Mouse (Mus musculus) left cerebral cortex, adult 18-20 months (tissue): ENCODE measurements at regions not wholly inside any gene's neighbourhood (a gene's known extent, or its start where the extent isn't known, plus 50 kb on each side); places are given as distances from the start of the nearest gene placed in this dataset.
A peak's percentile ranks its signal among the peaks of the same experiment; 100 is the strongest.

Experiments used
- DNase-seq, 2 experiments: peaks; one replicate each; pipeline ENCODE4 v3.0.0; 2021 to 2022; ENCODE audit warnings: low spot score in 2 of 2, mixed read lengths in 1 of 2

GRCm38 (mm10) chr5:119381495-119381894 is 289.0 kb upstream of the Tbx3 start:
- no peak for DNase-seq

DNA sequence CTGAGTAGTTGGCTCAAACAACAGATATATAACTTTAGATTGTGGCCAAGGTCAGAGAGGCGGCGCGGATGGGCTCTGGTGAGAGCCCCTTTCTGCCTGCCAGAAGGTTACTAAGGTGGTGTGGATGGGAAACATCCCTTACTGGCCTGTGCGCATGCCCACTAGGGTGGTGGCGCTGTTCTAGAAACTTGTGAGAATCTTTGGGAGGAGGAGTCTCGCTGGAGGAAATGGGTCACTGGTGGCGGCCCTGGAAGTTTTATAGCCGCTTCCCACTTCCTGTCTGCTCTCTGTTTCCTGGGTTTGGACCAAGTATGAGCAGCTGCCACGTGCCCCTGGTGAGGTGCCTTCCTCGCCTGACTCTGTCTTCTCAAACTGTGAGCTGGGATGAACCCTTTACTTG is 285.0 kb upstream of the Tbx3 start:
- no peak for DNase-seq

DNA sequence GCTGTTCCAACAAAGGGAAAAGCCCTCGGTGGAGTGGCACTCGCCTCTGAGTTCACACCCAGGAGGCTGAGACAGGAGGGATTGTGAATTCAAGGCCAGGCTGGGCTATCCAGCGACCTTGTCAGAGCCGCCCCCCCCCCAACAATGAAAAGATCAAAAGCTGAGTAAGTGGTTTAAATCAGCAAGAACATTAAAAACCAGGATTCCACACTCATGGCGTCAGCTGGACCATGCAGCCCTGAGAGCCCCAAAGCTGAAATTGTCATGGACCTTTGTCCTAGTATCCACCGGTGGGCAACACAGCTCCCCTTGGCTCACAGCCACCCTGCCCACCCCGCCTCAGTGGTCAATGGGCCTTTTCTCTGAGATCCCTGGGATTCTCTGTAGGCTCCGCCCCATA is 283.6 kb upstream of the Tbx3 start:
- no peak for DNase-seq

- DNase-seq: no peak
Measured at GRCm38 (mm10) chr5:119387261-119387660, 283.2 kb upstream of the Tbx3 start.

- DNase-seq: no peak
Measured at GRCm38 (mm10) chr5:119388841-119389240, 281.6 kb upstream of the Tbx3 start.

DNA sequence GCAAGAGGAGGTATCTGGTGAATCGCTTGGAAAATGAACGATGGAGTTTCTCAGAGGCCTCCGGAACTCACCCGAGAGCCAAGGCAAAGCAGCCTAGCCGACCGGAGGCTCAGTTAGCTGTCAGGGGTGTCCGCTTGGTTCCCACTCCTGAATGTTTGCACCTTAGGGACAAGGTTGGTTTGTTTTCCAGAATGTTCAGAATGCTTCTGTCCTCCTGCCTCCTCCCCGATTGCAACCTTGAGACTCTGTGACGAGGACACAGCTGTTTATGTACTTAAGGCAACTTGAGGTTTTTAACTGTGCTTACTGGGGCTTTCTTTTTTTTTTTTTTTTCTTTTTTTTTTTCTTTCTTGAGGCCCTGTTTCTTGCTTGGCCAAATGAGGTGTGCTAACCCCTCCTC is 281.1 kb upstream of the Tbx3 start:
- DNase-seq: no peak

DNA sequence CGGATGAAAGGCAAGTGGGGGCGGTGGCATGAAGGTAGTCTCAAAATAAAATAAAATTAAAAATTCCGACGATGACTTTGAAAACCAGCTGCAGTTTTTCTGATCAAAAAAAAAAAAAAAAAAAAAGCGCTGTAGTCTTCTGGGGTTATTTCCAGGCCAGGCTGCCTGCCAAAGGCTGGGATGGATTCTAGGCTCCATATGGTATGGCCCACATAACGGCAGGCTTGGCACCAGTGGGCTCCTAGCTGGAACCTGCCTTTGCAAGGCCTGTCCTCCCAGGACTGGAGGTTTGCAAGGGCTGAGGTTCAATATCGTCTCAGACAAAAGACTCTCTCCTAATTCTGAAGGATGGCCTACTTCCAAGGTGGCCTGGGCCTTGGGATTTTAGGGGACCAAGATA is 280.6 kb upstream of the Tbx3 start:
- peak; percentile 54 to 70 for DNase-seq

DNA sequence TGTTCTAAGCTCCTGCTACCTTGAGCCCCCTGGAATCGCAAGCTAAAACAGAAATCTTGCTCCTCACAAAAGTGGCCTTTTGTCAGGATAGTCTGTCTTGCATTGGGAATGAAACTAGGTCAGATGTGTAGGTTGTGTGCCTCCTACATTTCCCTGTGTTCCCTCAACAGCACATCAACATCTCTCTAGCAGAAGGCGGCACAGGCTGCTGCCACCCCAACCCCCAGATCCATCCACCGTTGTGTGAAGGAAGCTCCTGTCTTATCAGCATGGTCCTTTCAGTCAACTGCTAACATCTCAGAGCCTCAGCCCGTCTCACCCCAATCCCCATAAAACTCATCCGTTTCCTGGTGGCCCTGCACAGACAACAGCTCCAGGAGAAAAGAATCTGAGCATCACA is 272.0 kb upstream of the Tbx3 start:
- peak in 1 of 2 experiments; percentile 37 for DNase-seq

GRCm38 (mm10) chr5:119400223-119400935 is 270.1 kb upstream of the Tbx3 start:
- DNase-seq: no peak

DNA sequence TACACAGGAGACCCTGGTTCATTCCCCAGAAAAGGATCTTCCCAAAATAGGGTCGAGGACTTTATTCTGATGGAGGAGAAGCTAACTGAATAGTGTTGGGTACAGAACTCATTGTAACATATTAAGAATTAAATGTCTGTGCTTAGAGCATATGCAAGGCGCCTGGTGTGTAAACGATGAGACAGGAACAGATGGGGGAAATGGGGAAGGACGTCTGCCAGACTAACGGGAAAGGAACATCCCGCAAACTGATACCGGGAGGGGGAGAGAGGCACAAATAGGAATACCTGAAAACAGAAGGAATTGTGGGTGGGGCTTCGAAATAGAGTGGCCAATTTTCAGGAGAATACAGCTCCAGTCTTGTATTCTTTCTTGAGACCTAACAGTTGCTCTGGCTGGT is 268.6 kb upstream of the Tbx3 start:
- DNase-seq: no peak

DNA sequence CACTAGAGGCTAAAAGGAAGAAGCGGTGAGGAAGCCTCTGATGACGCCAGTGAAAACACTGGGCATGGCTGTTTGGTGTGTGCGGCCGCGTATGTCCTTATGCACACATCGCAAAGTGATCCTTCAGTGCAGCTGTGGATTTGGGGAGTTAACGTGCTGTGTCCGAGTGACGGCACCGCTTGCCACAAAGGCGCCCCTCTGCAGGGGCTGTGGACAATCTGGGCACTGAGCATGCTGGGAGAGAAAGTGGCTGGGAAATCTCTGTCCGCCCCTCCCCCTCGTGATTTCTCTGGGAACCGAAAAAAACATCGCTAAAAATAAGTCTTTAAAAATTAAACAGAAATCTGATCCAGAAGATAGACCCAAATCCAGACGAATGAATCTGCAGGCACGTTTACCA is 267.8 kb upstream of the Tbx3 start:
- DNase-seq: no peak

- no peak for DNase-seq
Measured at GRCm38 (mm10) chr5:119410966-119411365, 259.5 kb upstream of the Tbx3 start.

- no peak for DNase-seq
Measured at GRCm38 (mm10) chr5:119415835-119416234, 254.6 kb upstream of the Tbx3 start.

GRCm38 (mm10) chr5:119418486-119418885 is 252.0 kb upstream of the Tbx3 start:
- no peak for DNase-seq

GRCm38 (mm10) chr5:119427511-119428019 is 242.9 kb upstream of the Tbx3 start:
- no peak for DNase-seq

DNA sequence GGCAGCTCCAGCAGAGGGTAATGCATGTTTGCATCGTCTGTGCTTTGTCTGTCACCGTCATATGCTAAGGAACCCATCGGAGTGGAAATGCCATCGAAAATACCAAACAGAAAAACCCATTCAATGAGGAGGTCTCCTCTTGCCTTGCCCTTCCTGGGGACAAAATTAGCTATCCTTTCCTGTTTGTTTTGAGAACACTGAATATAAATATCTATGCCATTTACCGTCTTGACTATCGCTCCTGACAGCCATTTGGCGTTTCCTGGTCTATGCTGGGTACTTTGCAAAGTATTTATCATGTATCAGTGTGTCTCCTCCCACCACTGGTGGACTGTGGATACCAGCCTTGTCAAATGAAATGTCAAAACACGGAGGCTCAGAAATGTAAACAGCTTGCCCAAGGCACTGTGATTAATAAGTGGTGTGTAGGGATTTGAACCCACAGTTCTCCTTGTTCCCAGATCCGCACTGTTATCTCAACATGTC is 239.2 kb upstream of the Tbx3 start:
- DNase-seq: no peak

GRCm38 (mm10) chr5:119434572-119434971 is 235.9 kb upstream of the Tbx3 start:
- no peak for DNase-seq

DNA sequence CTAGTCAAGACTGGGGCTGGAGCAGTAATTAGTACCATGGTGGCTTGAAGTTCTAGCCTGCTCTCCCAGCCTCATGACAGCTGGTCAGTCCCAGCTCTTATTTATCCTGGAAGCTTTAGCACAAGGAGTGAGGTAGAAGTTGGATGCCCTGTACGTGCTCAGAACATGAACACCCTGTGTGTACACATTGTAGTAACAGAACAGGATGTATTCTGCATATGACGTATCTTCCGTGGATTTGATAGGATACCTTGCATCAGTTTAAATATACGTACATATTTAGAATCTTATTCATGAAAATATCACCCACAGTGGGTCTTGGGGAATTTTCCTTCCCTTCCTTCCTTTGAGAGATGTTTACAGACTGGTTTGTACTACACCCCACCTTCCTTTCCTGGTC is 222.0 kb upstream of the Tbx3 start:
- DNase-seq: no peak

GRCm38 (mm10) chr5:119449166-119449565 is 221.3 kb upstream of the Tbx3 start:
- DNase-seq: no peak

DNA sequence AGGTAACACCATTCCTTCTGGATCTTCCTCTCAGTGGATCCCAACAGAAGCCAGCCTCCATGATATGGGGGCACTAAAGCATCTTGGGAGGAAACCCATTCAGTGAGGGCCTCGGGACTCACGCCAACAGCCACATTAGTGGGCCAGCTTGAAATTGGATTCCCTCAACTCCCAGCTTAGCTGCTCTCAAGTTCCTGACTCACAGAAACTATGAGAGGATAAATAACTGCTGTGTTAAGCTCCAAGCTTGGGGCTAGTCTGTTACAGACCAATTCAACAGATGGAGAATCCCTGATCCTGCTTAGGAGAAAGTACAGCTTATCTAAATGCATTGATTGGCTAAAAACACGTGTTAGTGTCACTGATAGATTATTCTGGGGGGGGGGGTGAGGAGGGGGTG is 210.7 kb upstream of the Tbx3 start:
- DNase-seq: no peak

DNA sequence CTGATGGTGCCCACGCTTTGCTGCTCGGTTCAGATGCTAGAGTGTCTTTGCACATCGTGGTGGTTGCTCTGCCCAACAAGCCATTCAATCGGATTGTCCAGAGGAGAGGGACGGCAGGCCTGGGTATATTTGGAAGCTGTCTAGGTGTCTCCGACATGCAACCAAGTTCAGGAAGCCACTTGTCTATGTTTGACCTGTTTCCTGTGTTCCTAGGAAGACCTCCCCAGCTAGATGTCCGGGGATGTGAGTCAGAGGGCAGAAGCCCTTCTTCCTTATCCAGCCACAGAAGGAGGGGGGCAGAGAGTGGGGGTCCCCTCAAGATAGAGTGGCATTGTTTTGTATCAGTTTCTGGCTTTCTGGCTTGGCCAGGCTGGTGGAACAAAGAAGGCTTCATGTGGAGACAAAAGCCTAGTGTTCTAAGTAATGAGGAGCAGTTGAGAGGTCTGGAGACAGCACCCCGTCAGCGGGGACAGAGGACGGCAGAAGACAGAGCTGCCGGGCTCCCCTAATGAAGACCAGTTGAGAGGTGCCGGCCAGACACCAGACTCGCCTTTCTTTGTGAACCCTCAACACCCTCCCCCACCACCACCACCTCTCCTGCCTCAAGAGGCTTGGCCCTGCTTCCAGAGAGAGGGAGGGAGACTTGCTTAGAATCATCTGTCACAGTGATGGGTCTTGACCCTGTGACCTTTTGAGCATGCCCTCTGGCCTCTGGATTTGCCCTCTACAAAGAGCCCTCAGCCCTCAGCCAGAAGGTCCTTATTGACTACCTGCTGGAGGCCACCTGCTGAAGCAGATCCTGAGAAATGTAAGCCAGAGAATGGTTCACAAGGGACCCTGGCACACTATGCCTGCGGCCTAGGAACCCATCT is 207.6 kb upstream of the Tbx3 start:
- DNase-seq: no peak

DNA sequence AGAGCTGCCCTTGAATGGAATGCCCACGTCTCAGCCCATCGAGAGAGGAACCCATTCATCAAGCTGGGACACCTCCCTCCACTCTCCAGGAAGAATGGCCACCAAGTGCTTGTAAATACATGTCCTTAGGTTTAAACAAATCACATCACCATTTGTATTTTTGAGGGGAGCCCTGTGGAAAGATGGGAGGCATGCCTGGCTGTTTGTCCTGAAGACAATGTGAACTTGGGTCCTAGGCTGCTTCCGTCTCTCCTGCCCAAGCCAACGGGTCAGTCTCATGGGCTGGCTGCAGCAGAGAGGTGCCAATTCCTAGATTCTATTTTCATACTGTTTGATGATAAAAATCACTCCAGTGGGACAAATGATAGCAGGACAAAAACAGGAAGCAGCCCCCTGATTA is 205.9 kb upstream of the Tbx3 start:
- DNase-seq: no peak
